Mouse (Mus musculus) layer of hippocampus, postnatal 36 days (tissue): Measurements from ENCODE around the gene Il25. TPM values are rescaled to one million over a fixed set of nuclear protein-coding genes. Genes with fewer than 3 reads are reported as not detected.
"Not testable (repeated sequence)": the region's sequence is repeated elsewhere in the genome, so short reads cannot be mapped to it uniquely, and the experiment has no call there.

Experiments used
- DNase-seq, 2 experiments: peaks; one replicate each; pipeline ENCODE4 v3.0.0; 2022
- total RNA-seq, 2 experiments: library from RNA; stranded (reverse); gene quantifications; 2 replicates each; pipeline ENCODE4 v1.2.3; 2021

Gene Il25
- total RNA-seq, 2 experiments from 2014 or later: not detected

DNA sequence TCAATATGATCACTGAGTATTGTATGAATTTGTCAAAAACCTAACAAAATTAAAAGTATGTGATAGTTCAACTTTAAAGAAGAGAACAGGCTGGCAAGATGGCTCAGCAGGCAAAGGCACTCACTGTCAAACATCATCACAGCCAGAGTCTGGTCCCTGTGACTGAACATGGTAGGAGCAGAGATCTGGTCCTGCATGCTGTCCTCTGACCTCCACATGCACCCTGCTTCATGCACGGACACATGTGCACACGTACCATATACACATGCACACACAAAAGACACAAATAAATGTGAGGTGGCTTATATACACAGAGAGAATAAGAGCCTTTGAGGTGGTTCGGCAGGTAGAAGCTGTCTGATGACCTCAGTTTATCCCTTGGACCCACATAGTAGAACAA lies 23.0 kb downstream of the Il25 start:
- no peak for DNase-seq

- no peak for DNase-seq
These were observed 24.0 kb downstream of the Il25 start for GRCm38 (mm10) chr14:54956533-54956932.

DNA sequence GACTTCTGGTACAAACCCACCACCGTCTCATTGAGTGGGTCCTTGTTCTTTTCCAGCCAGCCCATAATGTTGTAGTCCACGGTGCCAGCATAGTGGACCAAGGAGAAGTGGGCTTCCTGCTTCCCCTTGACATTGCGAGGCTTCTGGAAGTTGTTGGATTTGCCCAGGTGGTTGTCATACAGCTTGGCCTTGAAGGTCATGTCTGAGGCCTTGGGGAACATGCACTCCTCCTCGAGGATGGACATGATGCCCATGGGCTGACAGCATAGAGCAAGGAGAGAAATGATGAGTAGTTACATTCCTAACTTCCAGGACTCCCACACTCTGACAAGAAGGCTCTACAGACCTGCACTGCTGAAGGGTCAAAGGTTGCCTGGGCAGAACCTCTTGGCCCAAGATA lies 26.0 kb downstream of the Il25 start:
- DNase-seq: no peak

GRCm38 (mm10) chr14:54959197-54959596 lies 26.7 kb downstream of the Il25 start:
- no peak for DNase-seq

- DNase-seq: not testable (repeated sequence)
These were observed 27.5 kb downstream of the Il25 start for GRCm38 (mm10) chr14:54959853-54960613.

DNA sequence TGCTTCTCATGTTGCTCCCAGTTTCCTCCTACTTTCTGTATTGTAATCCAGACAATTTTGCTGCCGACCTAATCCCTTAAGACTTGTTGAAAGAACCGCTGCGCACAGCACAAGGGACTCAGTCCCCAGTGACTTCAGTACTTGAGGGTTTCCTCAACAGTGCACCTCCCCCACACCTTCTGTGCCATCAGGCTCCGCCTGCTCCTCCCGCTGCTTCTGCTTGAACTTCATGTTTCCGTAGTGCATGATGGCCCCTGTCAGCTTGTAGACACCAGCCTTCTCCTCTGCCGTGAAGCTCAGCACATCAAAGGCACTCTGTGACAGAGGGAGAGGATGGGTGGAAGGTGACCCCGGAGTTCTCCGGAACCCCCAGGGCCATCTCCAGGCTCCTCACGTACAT lies 28.3 kb downstream of the Il25 start:
- DNase-seq: peak; percentile 45 to 63

DNA sequence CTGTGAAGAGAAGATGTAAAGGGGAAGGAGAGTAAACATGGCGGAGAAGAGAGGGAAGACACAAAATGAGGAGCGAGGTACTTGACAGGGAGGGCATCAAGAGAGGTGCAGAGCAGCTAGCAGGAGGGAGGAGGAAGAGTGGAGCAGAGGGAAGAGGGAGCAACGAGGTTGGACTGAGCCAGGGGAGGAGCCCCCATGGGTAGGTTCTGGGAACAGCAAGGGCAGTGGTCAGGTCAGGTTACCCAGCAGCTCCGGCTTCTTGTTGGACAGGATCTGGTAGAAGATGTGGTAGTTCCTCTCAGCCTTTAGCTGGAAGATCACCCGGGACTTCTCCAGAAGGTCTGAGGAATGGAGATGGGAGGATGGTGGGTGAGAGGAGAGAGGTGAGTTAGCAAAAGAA lies 29.0 kb downstream of the Il25 start:
- no peak for DNase-seq

- DNase-seq: no peak
These were observed 30.2 kb downstream of the Il25 start for GRCm38 (mm10) chr14:54962714-54963113.

DNA sequence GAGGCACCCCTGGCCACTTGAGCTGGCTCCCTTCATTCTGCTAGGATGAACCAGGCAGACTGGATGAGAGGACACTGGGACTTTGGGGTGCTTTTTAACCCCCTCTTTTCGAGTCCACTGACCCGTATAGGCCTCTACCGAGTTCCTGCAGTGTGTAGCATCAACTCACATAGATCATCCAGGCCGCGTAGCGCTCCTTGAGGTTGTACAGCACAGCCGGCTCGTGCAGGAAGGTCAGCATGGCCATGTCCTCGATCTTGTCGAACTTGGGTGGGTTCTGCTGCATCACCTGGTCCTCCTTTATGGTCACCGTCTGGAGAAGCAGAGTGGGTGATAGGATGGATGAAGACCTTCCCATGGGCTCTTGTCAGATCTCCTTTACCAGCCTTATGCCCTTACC lies 31.2 kb downstream of the Il25 start:
- DNase-seq: no peak

- DNase-seq: no peak
These were observed 32.5 kb downstream of the Il25 start for GRCm38 (mm10) chr14:54965044-54965443.

- DNase-seq: no peak
These were observed 33.1 kb downstream of the Il25 start for GRCm38 (mm10) chr14:54965631-54966030.

DNA sequence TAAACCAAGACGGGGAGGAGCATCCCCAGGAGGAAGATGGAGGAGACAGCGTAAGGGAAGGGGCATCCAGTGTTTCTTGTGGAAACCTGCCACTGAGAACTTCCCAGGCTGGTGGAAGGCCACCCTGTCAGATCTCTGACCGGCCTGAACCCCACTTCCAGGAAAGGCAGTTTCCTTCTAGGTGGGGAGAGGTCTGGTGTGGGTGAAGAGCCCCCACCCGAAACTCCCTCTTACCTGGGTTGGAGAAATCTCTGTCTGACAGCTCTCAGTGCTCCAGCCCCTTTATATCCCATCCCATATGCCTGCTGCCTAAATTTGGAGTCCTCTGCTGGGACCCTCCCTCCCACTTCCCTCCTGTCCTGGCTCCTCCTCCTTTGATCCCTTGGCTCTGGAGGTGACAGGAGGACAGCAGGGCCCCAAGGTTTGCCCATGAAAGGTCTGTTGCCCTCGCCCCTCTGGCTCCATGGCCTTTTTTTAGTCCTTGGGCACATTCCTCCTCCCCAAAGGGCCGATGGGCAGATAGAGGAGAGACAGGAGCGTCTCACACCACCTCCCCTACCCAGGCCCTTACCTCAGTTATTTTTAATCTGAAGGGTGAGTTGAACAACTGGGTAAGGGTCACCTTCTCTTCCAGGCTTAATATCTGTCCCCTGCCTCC lies 34.0 kb downstream of the Il25 start, which contains the start of gene Myh6:
TSS of gene Myh6 (minus strand) at position 608 of the 658 bp plus-strand sequence.
- no peak for DNase-seq

DNA sequence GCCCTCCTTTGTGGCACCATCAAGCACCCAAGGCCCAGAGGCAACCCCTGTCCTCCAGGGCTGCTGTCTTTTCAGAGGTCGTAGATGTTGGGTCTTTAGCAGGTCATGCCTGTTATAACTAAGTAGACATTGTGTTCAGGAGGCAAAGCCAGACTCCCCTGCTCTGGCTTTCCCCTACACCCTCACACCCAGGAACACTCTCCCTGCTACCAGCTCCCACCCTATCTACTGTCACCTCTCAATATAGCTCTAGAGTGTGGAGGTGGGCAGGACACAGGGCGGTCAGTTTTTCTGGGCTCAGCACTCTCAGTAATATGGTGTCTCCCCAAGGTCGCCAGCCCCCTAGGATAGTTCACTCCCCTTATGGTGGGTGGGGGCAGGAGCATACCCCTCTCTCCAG lies 35.4 kb downstream of the Il25 start:
- DNase-seq: no peak

DNA sequence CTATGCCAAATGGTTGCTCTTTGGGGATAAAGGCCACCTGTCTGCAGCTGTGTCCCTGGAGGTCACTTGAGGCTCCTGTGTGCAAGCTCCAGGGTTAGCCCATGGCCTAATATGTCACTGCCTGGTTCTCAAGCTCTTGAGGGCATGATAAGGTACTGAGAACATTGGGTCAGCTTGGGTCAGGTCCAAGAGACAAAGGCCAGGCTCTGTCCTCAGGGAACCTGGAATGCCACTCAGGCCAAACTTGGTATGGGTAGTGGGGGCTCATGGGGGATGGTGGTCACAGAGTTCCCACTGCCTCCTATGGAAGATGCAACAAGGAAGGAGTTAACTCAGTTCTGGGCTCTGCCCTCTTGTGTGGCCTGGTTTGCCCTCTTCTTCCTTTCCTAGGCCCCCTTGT lies 35.8 kb downstream of the Il25 start:
- DNase-seq: no peak

DNA sequence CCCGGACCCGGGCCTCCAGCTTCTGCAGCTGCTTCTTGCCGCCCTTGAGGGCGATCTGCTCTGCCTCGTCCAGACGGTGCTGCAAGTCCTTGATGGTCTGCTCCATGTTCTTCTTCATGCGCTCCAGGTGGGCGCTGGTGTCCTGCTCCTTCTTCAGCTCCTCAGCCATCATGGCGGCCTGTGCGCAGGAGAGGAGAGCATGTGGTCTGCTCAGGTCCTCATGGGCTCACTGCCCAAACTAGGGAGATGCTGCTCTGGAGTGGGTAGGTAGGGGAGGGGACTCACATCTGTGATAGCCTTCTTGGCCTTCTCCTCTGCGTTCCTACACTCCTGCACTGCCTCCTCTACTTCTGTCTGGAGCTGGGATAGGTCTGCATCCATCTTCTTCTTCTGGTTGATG lies 40.3 kb downstream of the Il25 start:
- not testable (repeated sequence) for DNase-seq

DNA sequence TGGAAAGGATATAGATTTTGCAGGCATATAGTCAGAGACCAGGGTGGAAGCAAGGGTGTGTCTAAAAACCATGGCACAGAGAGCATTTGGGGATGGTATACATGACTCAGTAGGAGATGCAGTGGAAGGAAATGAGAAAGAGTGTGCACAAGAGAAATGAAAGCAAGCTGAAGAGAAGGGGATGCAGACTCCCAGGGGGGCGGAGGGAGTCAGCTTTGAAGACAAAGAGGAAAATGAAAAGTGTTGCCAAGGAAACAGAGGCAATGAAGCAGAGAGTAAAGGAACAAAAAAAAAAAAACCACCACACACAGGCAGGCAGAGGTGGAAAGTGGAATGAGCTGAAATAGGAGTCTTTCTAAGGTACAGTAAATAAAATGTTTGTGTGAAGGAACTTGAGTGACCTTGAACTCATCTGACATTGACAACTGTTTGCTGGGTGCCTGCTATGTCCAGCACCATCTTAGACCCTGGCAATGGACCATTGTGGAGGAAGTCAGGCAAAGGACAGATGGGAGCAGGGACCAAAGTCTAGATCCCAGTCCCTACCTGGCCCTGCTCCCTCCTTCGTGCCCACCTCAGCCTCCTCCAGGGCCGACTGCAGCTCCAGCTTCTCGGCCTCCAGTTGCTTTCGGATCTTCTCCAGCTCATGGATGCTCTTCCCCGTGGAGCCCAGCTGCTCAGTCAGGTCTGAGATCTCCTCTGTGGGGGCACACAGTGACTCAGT lies 41.7 kb downstream of the Il25 start:
- DNase-seq: no peak

- no peak for DNase-seq
These were observed 44.1 kb downstream of the Il25 start, which contains the start of gene Gm17428 for GRCm38 (mm10) chr14:54976633-54977032. Gene Gm17428, plus strand, starts transcription at chr14:54976933.

DNA sequence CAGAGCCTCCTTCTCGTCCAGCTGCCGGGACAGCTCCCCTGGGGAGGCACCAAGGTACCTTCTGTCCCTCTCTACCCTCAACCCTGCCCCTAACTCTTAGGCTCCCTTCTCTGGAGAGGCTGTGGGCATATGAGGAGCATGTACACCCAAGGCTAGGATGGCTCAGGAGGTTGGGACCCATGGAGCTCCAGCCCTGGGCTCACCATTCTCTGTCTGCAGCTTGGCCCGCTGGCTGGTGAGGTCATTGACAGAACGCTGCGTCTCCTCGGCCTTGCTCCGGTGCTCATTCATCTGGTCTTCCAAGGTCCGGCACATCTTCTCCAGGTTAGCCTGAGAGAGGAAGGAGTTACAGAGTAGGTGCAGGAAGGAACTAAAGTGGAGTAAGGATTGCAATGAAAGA lies 46.2 kb downstream of the Il25 start:
- DNase-seq: no peak

DNA sequence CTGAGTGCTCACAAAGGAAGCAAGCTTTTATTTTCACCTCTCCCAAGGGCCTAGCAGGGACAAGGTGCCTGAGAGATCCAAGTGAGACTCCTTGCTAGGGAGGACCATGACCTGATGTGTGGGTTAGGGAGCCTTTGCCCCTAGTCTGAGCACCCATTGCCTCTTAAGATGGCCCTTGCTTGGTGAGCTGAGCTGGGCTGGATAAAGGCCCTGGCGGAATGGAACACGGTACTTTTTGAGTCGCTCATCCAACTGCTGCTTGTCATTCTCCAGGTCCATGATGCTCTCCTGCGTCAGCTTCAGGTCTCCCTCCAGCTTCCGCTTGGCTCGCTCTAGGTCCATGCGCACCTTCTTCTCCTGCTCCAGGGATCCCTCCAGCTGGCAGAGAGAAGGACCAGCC lies 49.4 kb downstream of the Il25 start:
- no peak for DNase-seq
